Mouse (Mus musculus): ENCODE data around the gene Nf1.

DNA sequence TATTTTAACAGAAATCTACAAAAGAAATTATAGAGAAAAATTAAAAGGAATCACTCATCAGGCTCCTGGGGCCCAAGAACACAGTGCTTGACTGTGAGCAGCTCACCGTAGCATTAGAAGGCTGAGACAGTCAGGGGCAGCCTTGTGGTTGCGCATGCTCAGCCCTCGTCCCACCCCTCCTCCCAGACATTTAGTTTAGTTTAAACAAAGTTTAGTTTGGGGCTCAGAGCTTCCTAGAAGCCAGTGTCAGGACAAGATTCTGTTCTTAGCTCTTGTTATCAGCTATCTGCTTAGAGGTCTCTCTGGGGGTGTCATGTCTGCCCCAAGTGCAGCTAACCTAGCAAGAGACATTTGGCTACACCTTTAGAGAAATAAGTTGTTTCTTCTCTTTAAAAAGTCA, 189.1 kb downstream of the Nf1 start:
- TF ChIP-seq EP300 (IDR thresholded peaks at IDR 0.05; ENCODE audit: low read depth) (no peak), CTCF (IDR thresholded peaks at IDR 0.05; ENCODE audit: low read depth) (no peak)

Data from heart, postnatal 0 days (tissue).